Mouse (Mus musculus): Measurements from ENCODE around the gene Gm1043. TPM values are rescaled to one million over a fixed set of nuclear protein-coding genes. Genes with fewer than 3 reads are reported as not detected.

Gene Gm1043
- polyA plus RNA-seq, 1 experiment from 2014 or later, result 0.03 TPM

GRCm38 (mm10) chr5:37252101-37252804, 167.1 kb downstream of the Gm1043 start:
- Histone ChIP-seq H3K4me3 (ENCODE audit: low read depth, low read length) (no peak overlapping the region), H3K9me3 (ENCODE audit: control insufficient read depth, low read length) (no peaks in the 10 kb centered on the region), H3K4me2 (ENCODE audit: low read depth, low read length) (no peak overlapping the region), H3K27me3 (replicated peaks; ENCODE audit: control insufficient read depth, insufficient read depth, low read length) (no peaks in the 10 kb centered on the region), H3K4me1 (ENCODE audit: control insufficient read depth, insufficient read depth, low read length) (no peaks in the 10 kb centered on the region), H3K9ac (ENCODE audit: low read depth, low read length) (no peak overlapping the region), H3K36me3 (ENCODE audit: control insufficient read depth, insufficient read depth, low read length) (no peaks in the 10 kb centered on the region), H3K27ac (replicated peaks; ENCODE audit: low read depth, low read length) (no peak overlapping the region)
- ATAC-seq (ENCODE audit: low read depth) (no peak), DNase-seq (ENCODE audit: low spot score) (no peak)
- WGBS, result 72% methylated on average over 9 of the region's 9 CpGs

- Histone ChIP-seq H3K9ac (ENCODE audit: low read depth, low read length) (no peak overlapping the region), H3K27me3 (replicated peaks; ENCODE audit: control insufficient read depth, insufficient read depth, low read length) (no peaks in the 10 kb centered on the region), H3K36me3 (ENCODE audit: control insufficient read depth, insufficient read depth, low read length) (no peaks in the 10 kb centered on the region), H3K4me3 (ENCODE audit: low read depth, low read length) (no peak overlapping the region), H3K4me1 (ENCODE audit: control insufficient read depth, insufficient read depth, low read length) (no peaks in the 10 kb centered on the region), H3K9me3 (ENCODE audit: control insufficient read depth, low read length) (no peaks in the 10 kb centered on the region), H3K4me2 (ENCODE audit: low read depth, low read length) (no peak overlapping the region), H3K27ac (replicated peaks; ENCODE audit: low read depth, low read length) (no peak overlapping the region)
- 84% methylated on average over 4 of the region's 4 CpGs for WGBS
- no peak for DNase-seq (ENCODE audit: low spot score)
- ATAC-seq (ENCODE audit: low read depth), result no peak
Observed at GRCm38 (mm10) chr5:37254523-37254922, 169.4 kb downstream of the Gm1043 start.

- no peak overlapping the region for H3K27ac ChIP-seq (replicated peaks; ENCODE audit: low read depth, low read length)
- 67% methylated on average over 7 of the region's 7 CpGs for WGBS
- DNase-seq (ENCODE audit: low spot score) (no peak), ATAC-seq (ENCODE audit: low read depth) (no peak)
- no peaks in the 10 kb centered on the region for H3K4me1 ChIP-seq (ENCODE audit: control insufficient read depth, insufficient read depth, low read length)
- H3K36me3 ChIP-seq (ENCODE audit: control insufficient read depth, insufficient read depth, low read length), result no peaks in the 10 kb centered on the region
- H3K9me3 ChIP-seq (ENCODE audit: control insufficient read depth, low read length), result no peaks in the 10 kb centered on the region
- no peaks in the 10 kb centered on the region for H3K27me3 ChIP-seq (replicated peaks; ENCODE audit: control insufficient read depth, insufficient read depth, low read length)
- H3K4me2 ChIP-seq (ENCODE audit: low read depth, low read length), result no peak overlapping the region
- no peak overlapping the region for H3K4me3 ChIP-seq (ENCODE audit: low read depth, low read length)
- no peak overlapping the region for H3K9ac ChIP-seq (ENCODE audit: low read depth, low read length)
Observed at GRCm38 (mm10) chr5:37256823-37257222, 171.7 kb downstream of the Gm1043 start.

- no peak for ATAC-seq (ENCODE audit: low read depth)
- Histone ChIP-seq H3K4me1 (ENCODE audit: control insufficient read depth, insufficient read depth, low read length) (no peaks in the 10 kb centered on the region), H3K27me3 (replicated peaks; ENCODE audit: control insufficient read depth, insufficient read depth, low read length) (no peaks in the 10 kb centered on the region), H3K9me3 (ENCODE audit: control insufficient read depth, low read length) (no peaks in the 10 kb centered on the region), H3K27ac (replicated peaks; ENCODE audit: low read depth, low read length) (no peak overlapping the region), H3K9ac (ENCODE audit: low read depth, low read length) (no peak overlapping the region), H3K36me3 (ENCODE audit: control insufficient read depth, insufficient read depth, low read length) (no peaks in the 10 kb centered on the region), H3K4me3 (ENCODE audit: low read depth, low read length) (no peak overlapping the region), H3K4me2 (ENCODE audit: low read depth, low read length) (no peak overlapping the region)
- DNase-seq (ENCODE audit: low spot score), result peak; percentile 61
- 45% methylated on average over 5 of the region's 5 CpGs for WGBS
Observed at GRCm38 (mm10) chr5:37257243-37257642, 172.1 kb downstream of the Gm1043 start.

- H3K36me3 ChIP-seq (ENCODE audit: control insufficient read depth, insufficient read depth, low read length), result no peaks in the 10 kb centered on the region
- WGBS, result 73% methylated on average over 5 of the region's 5 CpGs
- H3K4me3 ChIP-seq (ENCODE audit: low read depth, low read length), result no peak overlapping the region
- no peak overlapping the region for H3K9ac ChIP-seq (ENCODE audit: low read depth, low read length)
- no peak overlapping the region for H3K4me2 ChIP-seq (ENCODE audit: low read depth, low read length)
- DNase-seq (ENCODE audit: low spot score) (no peak), ATAC-seq (ENCODE audit: low read depth) (no peak)
- H3K4me1 ChIP-seq (ENCODE audit: control insufficient read depth, insufficient read depth, low read length), result no peaks in the 10 kb centered on the region
- H3K27ac ChIP-seq (replicated peaks; ENCODE audit: low read depth, low read length), result no peak overlapping the region
- no peaks in the 10 kb centered on the region for H3K9me3 ChIP-seq (ENCODE audit: control insufficient read depth, low read length)
- no peaks in the 10 kb centered on the region for H3K27me3 ChIP-seq (replicated peaks; ENCODE audit: control insufficient read depth, insufficient read depth, low read length)
Observed at GRCm38 (mm10) chr5:37261734-37262133, 176.6 kb downstream of the Gm1043 start.

GRCm38 (mm10) chr5:37263816-37264215, 178.6 kb downstream of the Gm1043 start:
- no peaks in the 10 kb centered on the region for H3K27me3 ChIP-seq (replicated peaks; ENCODE audit: control insufficient read depth, insufficient read depth, low read length)
- 0 out of 2 replicates have a peak, but pooled peaks have one; percentile 18 for ATAC-seq (ENCODE audit: low read depth)
- H3K9me3 ChIP-seq (ENCODE audit: control insufficient read depth, low read length), result no peaks in the 10 kb centered on the region
- WGBS, result 61% methylated on average over 6 of the region's 6 CpGs
- DNase-seq (ENCODE audit: low spot score), result no peak
- H3K9ac ChIP-seq (ENCODE audit: low read depth, low read length), result no peak overlapping the region
- no peak overlapping the region for H3K27ac ChIP-seq (replicated peaks; ENCODE audit: low read depth, low read length)
- no peak overlapping the region for H3K4me2 ChIP-seq (ENCODE audit: low read depth, low read length)
- no peak overlapping the region for H3K4me3 ChIP-seq (ENCODE audit: low read depth, low read length)
- H3K36me3 ChIP-seq (ENCODE audit: control insufficient read depth, insufficient read depth, low read length), result no peaks in the 10 kb centered on the region
- H3K4me1 ChIP-seq (ENCODE audit: control insufficient read depth, insufficient read depth, low read length), result no peaks in the 10 kb centered on the region

Other genes starting within 250 kb of the Gm1043 start
- 2.9 and 3.1 TPM in 2 replicates for gene Ppp2r2c, start 216.9 kb upstream of the Gm1043 start, polyA plus RNA-seq (2014; fragmentation: Nextera tagmentation; extraction: Ambion mirVana)
- 13.3 and 13.5 TPM in 2 replicates for gene Wfs1, start 96.2 kb upstream of the Gm1043 start, polyA plus RNA-seq (2014; fragmentation: Nextera tagmentation; extraction: Ambion mirVana)
- gene Crmp1, start 156.6 kb downstream of the Gm1043 start, polyA plus RNA-seq (2014; fragmentation: Nextera tagmentation; extraction: Ambion mirVana), result 32.1 and 35.6 TPM in 2 replicates